Mouse (Mus musculus) testis, adult 2 months (tissue): ENCODE results near the gene Scgn.

ENCODE experiments used
- CTCF ChIP-seq: fragments of 200-500 bp; IDR thresholded peaks from 2 replicates; pipeline ENCODE4 v1.5.1; 2012; ENCODE audit warnings: low read depth, mild to moderate bottlenecking, inconsistent platforms, low read length, moderate library complexity; ENCODE audit not compliant: control insufficient read depth, insufficient read depth, insufficient replicate concordance
- POLR2A ChIP-seq: fragments of 200-500 bp; IDR thresholded peaks from 2 replicates; pipeline ENCODE4 v1.6.1; 2012; ENCODE audit warnings: low read depth, mild to moderate bottlenecking, inconsistent platforms, low read length, moderate library complexity; ENCODE audit not compliant: control insufficient read depth

- no peak for TF ChIP-seq POLR2A
- TF ChIP-seq CTCF: no peak
Observed at GRCm38 (mm10) chr13:24040221-24040620, 49.2 kb upstream of the Scgn start.
